Mouse (Mus musculus): ENCODE data around the gene Setd3. TPM values are rescaled to one million over a fixed set of nuclear protein-coding genes. Genes with fewer than 3 reads are reported as not detected.

Setd3 gene
- 87.1 and 87.2 TPM in 2 replicates for polyA plus RNA-seq (2015; fragmentation: Nextera tagmentation; extraction: Ambion mirVana)

DNA sequence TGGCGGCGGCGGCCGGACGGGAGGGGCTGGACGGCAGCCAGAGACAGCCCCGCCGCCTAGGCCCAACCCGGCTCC lies at the start of gene Setd3:
Gene Setd3 (minus strand): TSS at position 69 of the 75 bp plus-strand sequence.
- 0% methylated on average over 1 of the region's 9 CpGs for WGBS
- Histone ChIP-seq H3K36me3 (peaks cover 14% of the 10 kb centered on the region), H3K9me3 (no peaks in the 10 kb centered on the region), H3K27ac (peak within 1 kb of the TSS; percentile 91), H3K4me1 (peaks cover 34% of the 10 kb centered on the region), H3K4me2 (peak within 1 kb of the TSS; percentile 82), H3K27me3 (no peaks in the 10 kb centered on the region), H3K4me3 (peak within 1 kb of the TSS; percentile 99), H3K9ac (peak within 1 kb of the TSS; percentile 94)
- ATAC-seq (ENCODE audit: insufficient number of reproducible peaks, low FRiP score, low TSS enrichment, low read depth): no peak

DNA sequence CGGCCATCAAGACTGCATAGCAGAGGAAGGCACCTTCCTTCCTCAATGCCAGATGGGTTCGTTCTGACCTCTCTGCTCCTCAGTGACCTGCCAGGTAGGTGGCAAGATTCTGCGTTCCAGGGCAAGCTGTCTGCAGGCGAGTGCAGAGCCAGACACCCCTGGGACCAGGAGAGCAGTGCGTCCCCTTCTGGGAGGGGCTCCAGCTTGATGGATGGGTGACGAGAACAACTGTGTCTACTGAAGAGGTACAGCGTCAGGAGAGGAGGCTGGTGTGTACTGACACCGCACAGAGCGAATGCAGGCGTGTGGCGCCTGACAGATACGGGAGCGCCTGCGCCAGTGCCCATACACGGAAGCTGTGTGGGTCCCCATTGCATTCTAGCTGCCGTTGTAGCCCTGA lies 48.4 kb upstream of the Setd3 start:
- Histone ChIP-seq H3K36me3 (no peaks in the 10 kb centered on the region), H3K9me3 (no peaks in the 10 kb centered on the region), H3K4me1 (peaks cover 61% of the 10 kb centered on the region), H3K27ac (no peak overlapping the region), H3K27me3 (no peaks in the 10 kb centered on the region), H3K4me2 (no peak overlapping the region), H3K9ac (no peak overlapping the region), H3K4me3 (no peak overlapping the region)
- ATAC-seq (ENCODE audit: insufficient number of reproducible peaks, low FRiP score, low TSS enrichment, low read depth): no peak
- WGBS: 85% methylated on average over 16 of the region's 16 CpGs

GRCm38 (mm10) chr12:108226941-108227340 lies 47.8 kb upstream of the Setd3 start:
- Histone ChIP-seq H3K9me3 (no peaks in the 10 kb centered on the region), H3K27me3 (no peaks in the 10 kb centered on the region), H3K27ac (no peak overlapping the region), H3K36me3 (no peaks in the 10 kb centered on the region), H3K4me3 (no peak overlapping the region), H3K4me2 (no peak overlapping the region), H3K9ac (no peak overlapping the region), H3K4me1 (peaks cover 61% of the 10 kb centered on the region)
- 84% methylated on average over 12 of the region's 12 CpGs for WGBS
- no peak for ATAC-seq (ENCODE audit: insufficient number of reproducible peaks, low FRiP score, low TSS enrichment, low read depth)

DNA sequence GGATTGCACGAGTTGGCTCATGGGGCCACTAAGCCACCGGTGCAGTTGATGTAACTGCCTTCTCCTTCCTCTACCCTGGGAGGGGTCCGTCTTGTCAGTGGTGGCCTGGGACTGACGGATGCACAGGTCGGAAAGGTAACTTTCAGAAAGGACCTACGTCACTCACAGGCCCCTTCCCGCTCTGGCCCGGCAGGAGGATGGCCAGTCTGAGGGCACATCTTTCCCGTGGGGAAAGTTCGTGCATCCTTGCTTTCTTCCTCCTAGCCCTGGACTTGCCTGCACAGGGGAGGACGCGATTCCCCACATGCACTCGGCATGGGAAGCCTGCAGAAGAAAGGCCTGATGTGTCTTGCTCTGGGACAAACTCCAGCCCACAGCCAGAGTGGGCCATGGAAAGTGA lies 47.1 kb upstream of the Setd3 start:
- Histone ChIP-seq H3K4me2 (no peak overlapping the region), H3K4me1 (peaks cover 63% of the 10 kb centered on the region), H3K27ac (no peak overlapping the region), H3K4me3 (no peak overlapping the region), H3K9me3 (no peaks in the 10 kb centered on the region), H3K27me3 (no peaks in the 10 kb centered on the region), H3K9ac (no peak overlapping the region), H3K36me3 (no peaks in the 10 kb centered on the region)
- 75% methylated on average over 13 of the region's 13 CpGs for WGBS
- no peak for ATAC-seq (ENCODE audit: insufficient number of reproducible peaks, low FRiP score, low TSS enrichment, low read depth)

- 59% methylated on average over 7 of the region's 7 CpGs for WGBS
- no peak for ATAC-seq (ENCODE audit: insufficient number of reproducible peaks, low FRiP score, low TSS enrichment, low read depth)
- H3K4me1 ChIP-seq: peaks cover 64% of the 10 kb centered on the region
- no peaks in the 10 kb centered on the region for H3K9me3 ChIP-seq
- no peak overlapping the region for H3K4me3 ChIP-seq
- no peaks in the 10 kb centered on the region for H3K36me3 ChIP-seq
- H3K9ac ChIP-seq: no peak overlapping the region
- no peaks in the 10 kb centered on the region for H3K27me3 ChIP-seq
- no peak overlapping the region for H3K27ac ChIP-seq
- H3K4me2 ChIP-seq: no peak overlapping the region
These were observed 46.7 kb upstream of the Setd3 start for GRCm38 (mm10) chr12:108225781-108226180.

- H3K4me1 ChIP-seq: peaks cover 81% of the 10 kb centered on the region
- H3K4me2 ChIP-seq: no peak overlapping the region
- 29% methylated on average over 5 of the region's 8 CpGs for WGBS
- H3K9me3 ChIP-seq: no peaks in the 10 kb centered on the region
- H3K9ac ChIP-seq: no peak overlapping the region
- H3K27me3 ChIP-seq: no peaks in the 10 kb centered on the region
- H3K27ac ChIP-seq: no peak overlapping the region
- H3K36me3 ChIP-seq: no peaks in the 10 kb centered on the region
- H3K4me3 ChIP-seq: no peak overlapping the region
- no peak for ATAC-seq (ENCODE audit: insufficient number of reproducible peaks, low FRiP score, low TSS enrichment, low read depth)
These were observed 44.2 kb upstream of the Setd3 start for GRCm38 (mm10) chr12:108223357-108223756.

DNA sequence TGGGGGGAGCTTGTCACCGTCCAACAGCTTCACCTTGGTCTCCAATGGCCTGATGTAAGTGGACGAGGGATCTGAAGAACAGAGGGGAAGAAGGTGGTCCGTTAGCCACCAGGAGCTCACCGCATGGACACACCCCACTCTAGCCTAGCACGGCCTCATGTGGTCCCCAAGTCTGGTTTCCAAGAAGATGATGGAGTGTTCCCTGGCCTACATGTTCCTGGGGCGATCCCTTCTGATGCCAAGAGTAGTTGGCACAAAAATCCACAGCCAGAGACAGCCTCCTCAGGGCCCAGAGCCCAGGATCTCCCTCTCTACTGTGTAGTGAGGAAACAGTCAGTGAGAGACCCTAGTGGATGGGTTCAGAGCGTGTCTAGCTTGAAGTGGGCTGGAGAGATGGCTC lies 42.6 kb upstream of the Setd3 start:
- peaks cover 85% of the 10 kb centered on the region for H3K4me1 ChIP-seq
- H3K9ac ChIP-seq: no peak overlapping the region
- H3K4me3 ChIP-seq: no peak overlapping the region
- H3K4me2 ChIP-seq: no peak overlapping the region
- ATAC-seq (ENCODE audit: insufficient number of reproducible peaks, low FRiP score, low TSS enrichment, low read depth): no peak
- no peak overlapping the region for H3K27ac ChIP-seq
- 93% methylated on average over 7 of the region's 7 CpGs for WGBS
- H3K36me3 ChIP-seq: no peaks in the 10 kb centered on the region
- no peaks in the 10 kb centered on the region for H3K27me3 ChIP-seq
- no peaks in the 10 kb centered on the region for H3K9me3 ChIP-seq

DNA sequence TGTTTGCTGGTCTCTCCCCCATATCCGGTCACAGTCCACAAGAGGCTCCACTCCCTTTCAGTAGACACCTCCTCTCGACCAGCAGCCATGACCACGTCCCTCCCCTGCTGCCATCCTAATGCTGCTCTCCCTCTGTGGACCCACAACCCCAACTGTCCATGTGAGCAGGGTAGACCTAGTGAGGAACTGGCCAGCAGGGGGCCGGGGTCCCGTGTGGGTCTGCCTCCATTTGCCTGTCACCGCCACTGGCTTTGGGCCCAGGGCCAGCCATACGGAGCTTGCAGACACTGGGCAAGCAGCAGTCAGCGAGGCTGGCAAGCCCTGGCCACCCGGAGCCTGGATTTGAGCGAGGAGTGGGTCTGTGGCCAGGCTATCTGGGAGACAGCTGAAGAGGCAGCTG lies 42.1 kb upstream of the Setd3 start:
- Histone ChIP-seq H3K4me3 (no peak overlapping the region), H3K9me3 (no peaks in the 10 kb centered on the region), H3K36me3 (no peaks in the 10 kb centered on the region), H3K4me2 (no peak overlapping the region), H3K27ac (peak overlapping the region; percentile 33; the same call in 1 of the 2 replicates), H3K9ac (no peak overlapping the region), H3K4me1 (peaks cover 85% of the 10 kb centered on the region), H3K27me3 (no peaks in the 10 kb centered on the region)
- no peak for ATAC-seq (ENCODE audit: insufficient number of reproducible peaks, low FRiP score, low TSS enrichment, low read depth)
- WGBS: 52% methylated on average over 10 of the region's 10 CpGs

DNA sequence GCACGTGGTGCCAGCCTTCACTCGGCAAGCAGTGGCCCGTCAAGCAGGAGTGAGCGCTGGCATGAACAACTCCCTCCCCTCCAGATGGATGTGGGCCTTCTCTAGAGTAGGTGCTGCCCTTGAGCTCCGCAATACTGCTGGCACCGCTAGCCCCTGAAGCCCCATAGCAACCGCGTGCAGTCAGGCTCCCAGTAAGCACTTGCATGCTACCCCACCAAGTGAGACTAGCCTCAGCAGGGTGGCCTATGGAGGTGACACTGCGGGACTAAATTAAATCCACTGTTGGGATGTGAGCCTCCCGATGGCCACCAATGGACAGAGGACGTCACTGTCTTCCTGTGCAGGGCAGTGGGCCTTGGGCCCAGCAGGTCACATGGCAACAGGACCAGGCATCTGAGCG lies 41.5 kb upstream of the Setd3 start:
- Histone ChIP-seq H3K4me1 (peaks cover 80% of the 10 kb centered on the region), H3K4me3 (no peak overlapping the region), H3K9me3 (no peaks in the 10 kb centered on the region), H3K27ac (peak overlapping the region; percentile 86; the same call in 1 of the 2 replicates), H3K4me2 (no peak overlapping the region), H3K9ac (no peak overlapping the region), H3K36me3 (no peaks in the 10 kb centered on the region), H3K27me3 (no peaks in the 10 kb centered on the region)
- ATAC-seq (ENCODE audit: insufficient number of reproducible peaks, low FRiP score, low TSS enrichment, low read depth): no peak
- WGBS: 71% methylated on average over 12 of the region's 12 CpGs

GRCm38 (mm10) chr12:108219825-108220616 lies 40.9 kb upstream of the Setd3 start:
- 57% methylated on average over 21 of the region's 21 CpGs for WGBS
- ATAC-seq (ENCODE audit: insufficient number of reproducible peaks, low FRiP score, low TSS enrichment, low read depth): no peak
- H3K36me3 ChIP-seq: no peaks in the 10 kb centered on the region
- no peaks in the 10 kb centered on the region for H3K9me3 ChIP-seq
- peaks cover 79% of the 10 kb centered on the region for H3K4me1 ChIP-seq
- peak overlapping the region; percentile 35 for H3K4me2 ChIP-seq
- H3K27ac ChIP-seq: peak overlapping the region; percentile 86
- no peak overlapping the region for H3K9ac ChIP-seq
- no peaks in the 10 kb centered on the region for H3K27me3 ChIP-seq
- H3K4me3 ChIP-seq: no peak overlapping the region

DNA sequence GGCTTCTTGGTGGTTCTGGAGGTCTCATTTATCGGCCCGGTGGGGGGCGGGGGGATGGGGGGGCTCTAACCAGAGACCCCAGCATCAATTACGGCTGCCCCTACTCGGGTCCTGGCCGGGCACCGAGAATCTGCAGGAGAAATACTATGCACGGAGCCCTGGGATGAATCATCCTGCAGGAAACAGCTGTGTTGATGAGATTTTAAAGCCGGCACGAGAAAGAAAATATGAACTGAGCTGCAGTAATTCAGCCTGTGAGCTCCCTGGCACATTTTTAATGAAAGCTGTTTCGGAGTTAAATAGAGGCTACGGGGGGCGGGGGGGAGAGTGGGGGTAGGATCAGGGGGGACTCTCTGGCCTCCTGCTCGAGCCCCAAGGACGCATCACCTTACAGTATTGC lies 40.0 kb upstream of the Setd3 start:
- Histone ChIP-seq H3K9me3 (no peaks in the 10 kb centered on the region), H3K36me3 (no peaks in the 10 kb centered on the region), H3K27me3 (no peaks in the 10 kb centered on the region), H3K4me1 (peaks cover 79% of the 10 kb centered on the region), H3K9ac (no peak overlapping the region), H3K4me2 (peak overlapping the region; percentile 35), H3K4me3 (no peak overlapping the region), H3K27ac (peak overlapping the region; percentile 86)
- ATAC-seq (ENCODE audit: insufficient number of reproducible peaks, low FRiP score, low TSS enrichment, low read depth): no peak
- 11% methylated on average over 15 of the region's 15 CpGs for WGBS

DNA sequence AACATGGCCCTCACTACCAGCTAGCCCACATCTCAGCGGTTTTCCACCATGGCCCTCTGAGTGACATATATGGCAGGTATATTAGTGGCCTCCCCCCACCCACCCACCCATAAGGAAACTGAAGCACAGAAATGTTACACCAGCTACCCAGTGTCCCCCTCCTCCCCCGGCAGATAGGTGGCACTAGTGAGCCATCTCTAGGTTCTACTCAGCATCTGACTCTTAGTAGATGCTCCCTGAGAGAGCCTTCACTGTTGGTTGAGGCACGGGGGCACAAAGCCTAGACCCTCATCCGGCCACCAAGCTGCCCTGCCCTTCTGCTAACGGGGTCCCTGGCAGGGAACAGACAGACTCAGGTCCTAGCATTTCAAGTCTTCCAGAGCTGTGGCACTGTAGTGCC lies 38.5 kb upstream of the Setd3 start:
- no peak for ATAC-seq (ENCODE audit: insufficient number of reproducible peaks, low FRiP score, low TSS enrichment, low read depth)

More for the DNA sequence above, 38.5 kb upstream of the Setd3 start:
- Histone ChIP-seq H3K27ac (no peak overlapping the region), H3K4me1 (peaks cover 82% of the 10 kb centered on the region), H3K9me3 (no peaks in the 10 kb centered on the region), H3K36me3 (no peaks in the 10 kb centered on the region), H3K4me3 (no peak overlapping the region), H3K9ac (no peak overlapping the region), H3K4me2 (no peak overlapping the region), H3K27me3 (no peaks in the 10 kb centered on the region)
- 69% methylated on average over 5 of the region's 5 CpGs for WGBS

Measured in limb, embryonic 15.5 days (tissue).